Mouse (Mus musculus): Measurements from ENCODE around the gene Adgrl2. TPM values are rescaled to one million over a fixed set of nuclear protein-coding genes. Genes with fewer than 3 reads are reported as not detected.

The Adgrl2 gene
- polyA plus RNA-seq, 1 experiment from 2014 or later: 86.7 TPM

- peak; percentile 90 for ATAC-seq (ENCODE audit: insufficient number of reproducible peaks, low FRiP score, low TSS enrichment, low read depth)
Measured at GRCm38 (mm10) chr3:148988996-148989817, 1.1 kb downstream of the Adgrl2 start.

GRCm38 (mm10) chr3:148988293-148988995 lies 1.9 kb downstream of the Adgrl2 start:
- Histone ChIP-seq H3K4me1 (peaks cover 28% of the 10 kb centered on the region), H3K9me3 (replicated peaks) (no peaks in the 10 kb centered on the region), H3K4me3 (replicated peaks) (peak overlapping the region; percentile 80), H3K27ac (replicated peaks) (peak overlapping the region; percentile 100), H3K4me2 (replicated peaks) (peak overlapping the region; percentile 58), H3K9ac (peak overlapping the region; percentile 98), H3K36me3 (no peaks in the 10 kb centered on the region), H3K27me3 (no peaks in the 10 kb centered on the region)
- ATAC-seq (ENCODE audit: insufficient number of reproducible peaks, low FRiP score, low TSS enrichment, low read depth): no peak
- WGBS: under 1% methylated on average over 82 of the region's 84 CpGs

More at GRCm38 (mm10) chr3:148988996-148989817, 1.1 kb downstream of the Adgrl2 start:
- Histone ChIP-seq H3K27ac (replicated peaks) (peak overlapping the region; percentile 100), H3K27me3 (no peaks in the 10 kb centered on the region), H3K9ac (peak overlapping the region; percentile 98), H3K4me1 (peaks cover 24% of the 10 kb centered on the region), H3K36me3 (no peaks in the 10 kb centered on the region), H3K4me2 (replicated peaks) (peak overlapping the region; percentile 58), H3K4me3 (replicated peaks) (peak overlapping the region; percentile 80), H3K9me3 (replicated peaks) (no peaks in the 10 kb centered on the region)
- 0% methylated on average over 72 of the region's 75 CpGs for WGBS

GRCm38 (mm10) chr3:148987591-148988292 lies 2.6 kb downstream of the Adgrl2 start:
- ATAC-seq (ENCODE audit: insufficient number of reproducible peaks, low FRiP score, low TSS enrichment, low read depth): peak; percentile 74
- Histone ChIP-seq H3K27me3 (no peaks in the 10 kb centered on the region), H3K9me3 (replicated peaks) (no peaks in the 10 kb centered on the region), H3K27ac (replicated peaks) (peak overlapping the region; percentile 100), H3K4me1 (peaks cover 24% of the 10 kb centered on the region), H3K4me2 (replicated peaks) (peak overlapping the region; percentile 58), H3K9ac (peak overlapping the region; percentile 98), H3K4me3 (replicated peaks) (peak overlapping the region; percentile 80), H3K36me3 (no peaks in the 10 kb centered on the region)
- WGBS: under 1% methylated on average over 45 of the region's 45 CpGs

DNA sequence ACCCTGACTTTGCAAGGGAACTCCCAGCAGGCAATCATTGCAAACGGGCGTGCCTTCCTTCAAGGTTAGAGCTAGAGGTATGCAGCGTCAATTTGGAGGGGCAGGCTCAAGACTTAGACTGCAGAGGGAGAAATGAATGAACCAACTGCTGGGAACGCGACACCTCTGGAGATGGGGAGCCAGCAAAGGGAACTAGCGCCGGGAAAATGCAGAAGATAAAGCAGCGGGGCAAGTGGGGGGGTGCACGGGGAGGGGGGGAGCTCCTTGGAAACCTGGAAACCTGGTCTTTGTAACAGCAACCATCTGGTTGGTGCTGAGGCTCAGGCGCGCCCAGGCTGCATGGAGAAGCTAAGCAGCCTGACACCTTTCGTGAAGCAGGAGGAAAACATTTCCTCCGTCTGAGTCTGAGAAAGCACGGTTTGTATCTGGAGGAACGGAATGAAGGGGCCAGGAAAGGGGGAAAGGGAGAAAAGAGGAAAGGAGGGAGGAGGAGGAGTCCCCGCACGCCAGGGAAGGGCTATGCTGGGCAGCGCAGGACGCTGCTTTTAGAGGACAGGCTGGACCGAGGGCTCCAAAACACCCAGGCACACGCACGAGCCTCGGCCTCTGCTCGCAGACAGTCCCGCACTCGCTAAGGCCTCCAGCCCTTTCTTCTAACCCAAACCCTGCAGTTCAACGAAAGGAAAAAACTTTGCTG lies 3.3 kb downstream of the Adgrl2 start:
- Histone ChIP-seq H3K9ac (peak overlapping the region; percentile 98), H3K4me1 (peaks cover 24% of the 10 kb centered on the region), H3K9me3 (replicated peaks) (no peaks in the 10 kb centered on the region), H3K27me3 (no peaks in the 10 kb centered on the region), H3K4me2 (replicated peaks) (peak overlapping the region; percentile 58), H3K27ac (replicated peaks) (peak overlapping the region; percentile 100), H3K36me3 (no peaks in the 10 kb centered on the region), H3K4me3 (replicated peaks) (peak overlapping the region; percentile 80)
- ATAC-seq (ENCODE audit: insufficient number of reproducible peaks, low FRiP score, low TSS enrichment, low read depth): no peak
- WGBS: under 1% methylated on average over 27 of the region's 27 CpGs

GRCm38 (mm10) chr3:148986296-148986893 lies 4.0 kb downstream of the Adgrl2 start:
- Histone ChIP-seq H3K9me3 (replicated peaks) (no peaks in the 10 kb centered on the region), H3K4me3 (replicated peaks) (peak overlapping the region; percentile 80), H3K4me2 (replicated peaks) (peak overlapping the region; percentile 58), H3K27ac (replicated peaks) (peak overlapping the region; percentile 100), H3K9ac (peak overlapping the region; percentile 98), H3K4me1 (peaks cover 29% of the 10 kb centered on the region), H3K36me3 (no peaks in the 10 kb centered on the region), H3K27me3 (no peaks in the 10 kb centered on the region)
- no peak for ATAC-seq (ENCODE audit: insufficient number of reproducible peaks, low FRiP score, low TSS enrichment, low read depth)
- WGBS: 8% methylated on average over 17 of the region's 17 CpGs

GRCm38 (mm10) chr3:148984326-148984725 lies 6.0 kb downstream of the Adgrl2 start:
- Histone ChIP-seq H3K4me2 (replicated peaks) (peak overlapping the region; percentile 31), H3K27ac (replicated peaks) (no peak overlapping the region), H3K9me3 (replicated peaks) (no peaks in the 10 kb centered on the region), H3K4me3 (replicated peaks) (peak overlapping the region; percentile 19; the same call in 1 of the 2 replicates), H3K36me3 (no peaks in the 10 kb centered on the region), H3K9ac (no peak overlapping the region), H3K27me3 (no peaks in the 10 kb centered on the region), H3K4me1 (peaks cover 27% of the 10 kb centered on the region)
- WGBS: 40% methylated on average over 6 of the region's 6 CpGs
- no peak for ATAC-seq (ENCODE audit: insufficient number of reproducible peaks, low FRiP score, low TSS enrichment, low read depth)

GRCm38 (mm10) chr3:148982370-148982769 lies 8.0 kb downstream of the Adgrl2 start:
- H3K36me3 ChIP-seq: no peaks in the 10 kb centered on the region
- no peak overlapping the region for H3K4me2 ChIP-seq (replicated peaks)
- no peak for ATAC-seq (ENCODE audit: insufficient number of reproducible peaks, low FRiP score, low TSS enrichment, low read depth)
- H3K27ac ChIP-seq (replicated peaks): no peak overlapping the region
- peaks cover 41% of the 10 kb centered on the region for H3K4me1 ChIP-seq
- no peaks in the 10 kb centered on the region for H3K9me3 ChIP-seq (replicated peaks)
- no peaks in the 10 kb centered on the region for H3K27me3 ChIP-seq
- no peak overlapping the region for H3K4me3 ChIP-seq (replicated peaks)
- no peak overlapping the region for H3K9ac ChIP-seq
- 42% methylated on average over 4 of the region's 4 CpGs for WGBS

DNA sequence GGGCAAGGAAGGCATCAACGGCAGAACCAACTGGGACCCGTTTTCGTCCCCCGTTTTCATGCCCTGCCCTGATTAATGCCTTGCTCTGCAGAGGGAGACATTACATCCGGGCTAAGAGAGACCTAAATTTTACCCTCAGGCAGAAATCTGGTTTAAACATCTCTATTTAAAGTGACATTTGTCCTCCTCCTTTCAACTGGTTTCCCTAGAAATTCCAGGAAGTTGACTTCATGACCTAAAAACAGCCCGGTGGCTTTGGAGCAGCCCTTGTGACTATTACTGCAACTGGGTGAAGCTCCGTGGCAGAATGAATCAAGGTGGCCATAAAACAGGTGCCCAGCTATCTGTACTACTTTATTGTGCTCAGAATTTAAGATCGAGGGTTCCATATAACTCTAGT lies 8.6 kb downstream of the Adgrl2 start:
- no peak overlapping the region for H3K9ac ChIP-seq
- no peak for ATAC-seq (ENCODE audit: insufficient number of reproducible peaks, low FRiP score, low TSS enrichment, low read depth)
- H3K9me3 ChIP-seq (replicated peaks): no peaks in the 10 kb centered on the region
- H3K27me3 ChIP-seq: no peaks in the 10 kb centered on the region
- H3K4me3 ChIP-seq (replicated peaks): no peak overlapping the region
- H3K36me3 ChIP-seq: no peaks in the 10 kb centered on the region
- WGBS: 23% methylated on average over 8 of the region's 8 CpGs
- H3K4me2 ChIP-seq (replicated peaks): 0 out of 2 replicates have a peak overlapping the region, but pooled peaks have one; percentile 3
- no peak overlapping the region for H3K27ac ChIP-seq (replicated peaks)
- H3K4me1 ChIP-seq: peaks cover 47% of the 10 kb centered on the region

- peaks cover 29% of the 10 kb centered on the region for H3K4me1 ChIP-seq
Measured at GRCm38 (mm10) chr3:148978541-148978940, 11.8 kb downstream of the Adgrl2 start.

DNA sequence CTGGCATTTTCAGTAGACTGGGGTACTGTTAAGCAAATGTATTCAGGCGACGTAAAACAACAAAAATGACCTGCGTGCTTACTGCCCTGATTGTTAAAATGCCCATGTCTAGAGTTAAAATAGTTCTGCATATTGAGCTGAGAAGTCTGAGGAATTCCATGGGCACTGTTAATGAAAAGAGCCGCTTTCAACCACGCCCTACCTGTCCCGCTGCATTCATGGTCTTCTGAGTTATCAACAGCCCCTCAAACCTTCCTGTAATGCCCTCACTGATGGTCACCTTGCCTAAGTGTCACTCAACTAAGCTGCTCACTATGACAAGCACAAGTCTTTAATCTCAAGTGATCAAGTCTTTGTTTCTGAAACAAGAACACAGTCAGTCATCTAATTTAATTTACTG lies 12.5 kb downstream of the Adgrl2 start:
- no peak overlapping the region for H3K4me2 ChIP-seq (replicated peaks)
- H3K27ac ChIP-seq (replicated peaks): no peak overlapping the region
- no peaks in the 10 kb centered on the region for H3K9me3 ChIP-seq (replicated peaks)
- H3K4me1 ChIP-seq: peaks cover 29% of the 10 kb centered on the region
- H3K4me3 ChIP-seq (replicated peaks): no peak overlapping the region
- no peak for ATAC-seq (ENCODE audit: insufficient number of reproducible peaks, low FRiP score, low TSS enrichment, low read depth)
- no peaks in the 10 kb centered on the region for H3K36me3 ChIP-seq
- H3K9ac ChIP-seq: no peak overlapping the region
- WGBS: 72% methylated on average over 6 of the region's 6 CpGs
- no peaks in the 10 kb centered on the region for H3K27me3 ChIP-seq

More at GRCm38 (mm10) chr3:148978541-148978940, 11.8 kb downstream of the Adgrl2 start:
- H3K36me3 ChIP-seq: no peaks in the 10 kb centered on the region
- H3K27me3 ChIP-seq: no peaks in the 10 kb centered on the region
- WGBS: 38% methylated on average over 8 of the region's 8 CpGs
- ATAC-seq (ENCODE audit: insufficient number of reproducible peaks, low FRiP score, low TSS enrichment, low read depth): no peak
- 0 out of 2 replicates have a peak overlapping the region, but pooled peaks have one; percentile 2 for H3K27ac ChIP-seq (replicated peaks)
- no peak overlapping the region for H3K4me2 ChIP-seq (replicated peaks)
- H3K9ac ChIP-seq: no peak overlapping the region
- no peak overlapping the region for H3K4me3 ChIP-seq (replicated peaks)
- no peaks in the 10 kb centered on the region for H3K9me3 ChIP-seq (replicated peaks)
